Mouse (Mus musculus): ENCODE data around the gene Dgke.
A peak's percentile ranks its signal among the peaks of the same experiment; 100 is the strongest.

DNA sequence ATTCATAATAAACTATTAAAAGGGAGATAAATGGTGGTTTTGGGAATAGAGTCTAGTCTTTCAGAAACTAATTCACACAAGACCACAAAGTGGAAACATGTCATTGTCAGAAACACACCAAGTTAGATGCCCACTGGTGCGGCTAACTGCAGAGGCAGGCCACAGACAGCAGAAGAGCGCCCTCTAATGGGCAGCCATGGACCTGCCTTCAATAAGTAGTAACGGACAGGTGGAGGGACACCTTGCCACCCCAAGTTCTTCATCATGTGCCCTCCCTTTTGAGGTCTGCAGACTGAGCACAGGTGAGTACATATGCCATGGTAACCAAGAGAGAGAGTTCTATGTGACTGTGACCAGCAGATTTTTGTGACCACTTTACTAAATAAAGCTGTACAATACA, 27.3 kb downstream of the Dgke start:
- TF ChIP-seq CTCF (IDR thresholded peaks at IDR 0.05; ENCODE audit: control insufficient read depth, insufficient read depth, insufficient read length) (peak; percentile 85), USF1 (IDR thresholded peaks at IDR 0.05; ENCODE audit: low read depth) (no peak), MAX (IDR thresholded peaks at IDR 0.05) (no peak), FOSL1 (IDR thresholded peaks at IDR 0.05; ENCODE audit: insufficient read depth, low read length, poor library complexity, severe bottlenecking) (no peak)
